Mouse (Mus musculus) MEL (cell line): Measurements from ENCODE around the gene Msantd3.

Experiments
- HCFC1 ChIP-seq: IDR thresholded peaks from 2 replicates; pipeline ENCODE4 v1.6.1; 2012; ENCODE audit warnings: low read depth, mild to moderate bottlenecking, inconsistent platforms, low read length, improper control_type of control experiment, moderate library complexity
- MYB ChIP-seq: IDR thresholded peaks from 2 replicates; pipeline ENCODE4 v1.6.1; 2011; ENCODE audit warnings: mild to moderate bottlenecking, low read depth, low read length, improper control_type of control experiment

- TF ChIP-seq MYB, result no peak
- TF ChIP-seq HCFC1, result no peak
Observed at GRCm38 (mm10) chr4:48510861-48511260, 28.9 kb upstream of the Msantd3 start.
